Comparison of ENCODE assay signal across 1 mouse cellular context in the genomic region with DNA sequence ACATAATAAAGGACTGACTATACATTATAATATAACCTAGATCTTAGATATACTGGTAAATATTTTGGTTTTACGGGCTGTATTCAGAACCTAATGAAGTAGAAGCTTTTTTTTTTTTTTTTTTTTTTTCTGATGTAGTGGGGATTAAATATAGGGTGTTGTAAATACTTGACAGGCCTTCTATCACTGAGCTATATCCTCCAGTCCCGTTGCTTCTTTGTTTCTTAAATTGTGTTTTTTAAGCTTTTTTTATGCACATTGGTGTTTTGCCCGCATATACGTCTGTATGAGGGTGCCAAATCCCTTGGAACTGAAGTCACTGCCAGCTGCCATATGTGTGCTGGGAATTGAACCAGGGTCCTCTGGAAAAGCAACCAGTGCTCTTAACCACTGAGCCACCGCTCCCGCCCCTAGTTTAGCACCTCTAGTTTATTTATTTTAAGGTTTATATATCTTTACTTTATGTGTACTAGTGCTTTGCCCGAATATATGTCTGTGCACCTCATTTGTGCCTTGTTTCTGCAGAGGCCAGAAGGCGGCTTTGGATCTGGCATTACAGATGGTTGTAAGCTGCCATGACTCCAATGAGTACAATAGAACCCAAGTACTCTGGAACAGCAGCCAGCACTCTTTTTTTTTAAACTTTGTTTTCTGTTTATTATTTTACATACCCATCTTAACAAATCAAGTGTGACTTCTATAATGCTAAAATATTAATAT.
TF ChIP-seq lines count a peak whose summit lies in the region.

No protein-coding gene starts in this region.

TF ChIP-seq in MEL, 35 proteins besides CTCF, POLR2A, EP300 and RAD21:
- no peak for TF ChIP-seq MAX (IDR thresholded peaks at IDR 0.05; ENCODE audit: low read length)
- 0 out of 2 replicates have a peak, but pooled peaks have one; percentile 21 for TF ChIP-seq HCFC1 (IDR thresholded peaks at IDR 0.05; ENCODE audit: low read depth, low read length)
- peak; percentile 32; the same call in 1 of the 2 replicates for TF ChIP-seq NELFE (IDR thresholded peaks at IDR 0.05; ENCODE audit: low read depth, low read length)
- no peak for TF ChIP-seq CHD2 (IDR thresholded peaks at IDR 0.05; ENCODE audit: low read length)
- peak; percentile 99 for TF ChIP-seq ZMIZ1 (IDR thresholded peaks at IDR 0.05; ENCODE audit: low read depth, low read length)
- no peak for TF ChIP-seq SMC3 (IDR thresholded peaks at IDR 0.05; ENCODE audit: low read depth, low read length)
- 0 out of 2 replicates have a peak, but pooled peaks have one; percentile 52 for TF ChIP-seq ZNF384 (IDR thresholded peaks at IDR 0.05; ENCODE audit: low read depth, low read length)
- no peak; the same call in 1 of the 2 replicates for TF ChIP-seq POLR2AphosphoS2 (IDR thresholded peaks at IDR 0.05; ENCODE audit: low read length)
- no peak for TF ChIP-seq UBTF (IDR thresholded peaks at IDR 0.05; ENCODE audit: borderline replicate concordance, insufficient read depth, low read depth, low read length)
- no peak for TF ChIP-seq TCF12 (IDR thresholded peaks at IDR 0.05; ENCODE audit: low read depth, low read length)
- peak; percentile 56 for TF ChIP-seq ETS1 (IDR thresholded peaks at IDR 0.05; ENCODE audit: low read depth, low read length)
- TF ChIP-seq TBP (IDR thresholded peaks at IDR 0.05; ENCODE audit: low read depth, low read length): peak; percentile 92
